Mouse (Mus musculus) heart, embryonic 15.5 days (tissue): Measurements from ENCODE around the gene Pard3. TPM values are rescaled to one million over a fixed set of nuclear protein-coding genes. Genes with fewer than 3 reads are reported as not detected.
A peak's percentile ranks its signal among the peaks of the same experiment; 100 is the strongest.

Source experiments
- ATAC-seq: fragments of 200-750 bp; cut with Nextera tagmentation; replicated peaks from 2 replicates; pipeline ENCODE4 v1.8.0; 2017; ENCODE audit warnings: low read depth, moderate TSS enrichment; ENCODE audit not compliant: insufficient number of reproducible peaks, insufficient read depth, low FRiP score
- H3K27ac ChIP-seq: fragments of 300-500 bp; sonication (generic); 2 replicates; pipeline ENCODE4 v1.5.1; 2015; ENCODE audit warnings: mild to moderate bottlenecking, inconsistent platforms
- H3K27me3 ChIP-seq: fragments of 300-500 bp; sonication (generic); 2 replicates; pipeline ENCODE4 v1.6.1; 2015; ENCODE audit warnings: inconsistent platforms
- H3K36me3 ChIP-seq: fragments of 300-500 bp; sonication (generic); 2 replicates; pipeline ENCODE4 v1.6.1; 2015; ENCODE audit warnings: mild to moderate bottlenecking, inconsistent platforms
- H3K4me1 ChIP-seq: fragments of 300-500 bp; sonication (generic); replicated peaks from 2 replicates; pipeline ENCODE4 v1.6.1; 2015; ENCODE audit warnings: inconsistent platforms
- H3K4me2 ChIP-seq: fragments of 300-500 bp; sonication (generic); 2 replicates; pipeline ENCODE4 v1.6.1; 2015; ENCODE audit warnings: inconsistent platforms, mild to moderate bottlenecking, moderate library complexity
- H3K4me3 ChIP-seq: fragments of 300-500 bp; sonication (generic); 2 replicates; pipeline ENCODE4 v1.5.1; 2015; ENCODE audit warnings: mild to moderate bottlenecking, inconsistent platforms
- H3K9ac ChIP-seq: fragments of 300-500 bp; sonication (generic); 2 replicates; pipeline ENCODE4 v1.6.1; 2015; ENCODE audit warnings: mild to moderate bottlenecking, inconsistent platforms
- H3K9me3 ChIP-seq: fragments of 300-500 bp; sonication (generic); replicated peaks from 2 replicates; pipeline ENCODE4 v1.6.1; 2016; ENCODE audit warnings: inconsistent platforms
- WGBS: fragments of 180-500 bp; shearing (Covaris S2); methylation state at CpG from one replicate; pipeline ENCODE4 v1.1.7; 2015; ENCODE audit warnings: mixed read lengths; 5-methylcytosine and 5-hydroxymethylcytosine counted together
- polyA plus RNA-seq: library from polyadenylated mRNA; unstranded; fragments of >200 nt; fragmentation: Nextera tagmentation; extraction: Ambion mirVana; gene quantifications from 2 replicates; pipeline ENCODE4 v1.2.1, GENCODE M21; 2015

Pard3 gene
- 14.9 and 17.5 TPM in 2 replicates for polyA plus RNA-seq

- H3K27me3 ChIP-seq = 0 out of 2 replicates have a peak, but pooled peaks cover 2% of the 10 kb centered on the region
- peak within 1 kb of the TSS; percentile 98 for H3K9ac ChIP-seq
- peak within 1 kb of the TSS; percentile 66 for H3K4me2 ChIP-seq
- H3K9me3 ChIP-seq = no peaks in the 10 kb centered on the region
- peak; percentile 95 for ATAC-seq
- under 1% methylated on average over 95 of the region's 98 CpGs for WGBS
- H3K4me1 ChIP-seq = peaks cover 29% of the 10 kb centered on the region
- peak within 1 kb of the TSS; percentile 97 for H3K27ac ChIP-seq
- peak within 1 kb of the TSS; percentile 90 for H3K4me3 ChIP-seq
- H3K36me3 ChIP-seq = no peaks in the 10 kb centered on the region
Observed at GRCm38 (mm10) chr8:127063551-127064360, at the start of gene Pard3. TSS of gene Pard3 (plus strand) at chr8:127063893.

DNA sequence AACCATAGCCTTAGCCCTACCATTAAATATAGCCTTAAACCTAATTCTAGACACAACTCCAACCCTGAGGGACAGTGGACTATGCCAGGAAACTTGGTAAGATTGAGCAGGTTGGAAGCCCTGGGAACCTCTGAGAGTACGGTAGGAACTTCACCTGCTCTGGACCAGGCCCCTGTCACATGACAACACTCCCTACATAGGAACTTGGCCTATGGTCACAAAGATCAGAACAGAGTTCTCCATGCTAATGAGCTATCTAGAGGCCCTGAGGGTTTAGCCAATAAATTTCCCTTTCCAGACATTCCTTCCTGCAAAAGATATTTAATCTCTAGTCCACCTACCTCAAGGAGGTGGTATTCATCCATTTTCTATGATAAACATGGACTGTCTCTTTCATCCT, 41.9 kb upstream of the Pard3 start:
- Histone ChIP-seq H3K4me1 (no peaks in the 10 kb centered on the region), H3K36me3 (no peaks in the 10 kb centered on the region), H3K4me3 (no peak overlapping the region), H3K9ac (no peak overlapping the region), H3K27me3 (no peaks in the 10 kb centered on the region), H3K27ac (no peak overlapping the region), H3K4me2 (no peak overlapping the region), H3K9me3 (peaks cover 8% of the 10 kb centered on the region; the same call in 1 of the 2 replicates)
- 97% methylated on average over 1 of the region's 1 CpGs for WGBS
- ATAC-seq = no peak

DNA sequence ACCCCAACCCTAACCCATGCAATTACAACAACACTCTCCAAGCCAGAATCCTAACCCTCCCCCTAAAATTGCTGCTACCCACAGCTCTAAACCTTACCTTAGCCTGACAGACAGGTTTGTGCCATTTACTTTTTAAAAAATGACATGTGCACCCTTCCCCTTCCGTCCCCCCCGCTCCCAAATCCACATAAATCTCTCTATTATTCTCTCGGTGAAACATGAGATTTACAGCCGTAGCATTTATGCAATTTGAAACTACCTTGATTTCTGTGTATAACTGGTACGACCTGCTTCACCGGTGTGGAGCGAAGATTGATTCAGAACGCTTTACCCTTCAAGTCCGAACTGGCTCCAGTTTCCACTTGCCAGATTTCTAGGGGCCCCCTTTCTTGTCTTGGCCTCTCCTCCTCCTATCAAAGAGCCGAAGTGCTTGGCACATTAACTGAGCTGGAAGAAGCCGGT, 38.4 kb upstream of the Pard3 start:
- Histone ChIP-seq H3K4me1 (no peaks in the 10 kb centered on the region), H3K4me2 (no peak overlapping the region), H3K4me3 (no peak overlapping the region), H3K27ac (no peak overlapping the region), H3K9ac (no peak overlapping the region), H3K9me3 (no peaks in the 10 kb centered on the region), H3K27me3 (no peaks in the 10 kb centered on the region), H3K36me3 (no peaks in the 10 kb centered on the region)
- 72% methylated on average over 11 of the region's 11 CpGs for WGBS
- no peak for ATAC-seq

DNA sequence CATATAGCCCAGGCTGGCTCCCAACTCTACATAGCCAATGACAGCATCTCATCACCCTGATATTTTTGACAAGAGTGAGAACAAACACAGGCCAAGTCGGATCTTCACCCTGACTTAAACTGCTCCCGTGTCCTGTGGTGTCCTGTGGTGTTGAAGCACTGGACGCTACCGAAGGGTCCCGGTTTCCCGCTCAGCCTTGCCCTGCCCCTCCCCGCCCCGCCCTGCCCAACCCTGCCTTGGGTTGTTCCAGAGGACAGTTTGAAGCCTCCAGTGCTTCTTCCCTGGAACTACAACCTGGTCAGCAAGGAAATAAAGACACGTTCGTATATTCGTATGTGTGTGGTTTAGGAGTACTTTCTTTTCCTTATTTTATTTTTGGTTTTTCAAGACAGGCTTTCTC, 37.9 kb upstream of the Pard3 start:
- Histone ChIP-seq H3K9me3 (no peaks in the 10 kb centered on the region), H3K27me3 (no peaks in the 10 kb centered on the region), H3K4me2 (no peak overlapping the region), H3K9ac (no peak overlapping the region), H3K4me3 (no peak overlapping the region), H3K36me3 (no peaks in the 10 kb centered on the region), H3K27ac (no peak overlapping the region), H3K4me1 (no peaks in the 10 kb centered on the region)
- ATAC-seq = no peak
- 51% methylated on average over 11 of the region's 11 CpGs for WGBS

DNA sequence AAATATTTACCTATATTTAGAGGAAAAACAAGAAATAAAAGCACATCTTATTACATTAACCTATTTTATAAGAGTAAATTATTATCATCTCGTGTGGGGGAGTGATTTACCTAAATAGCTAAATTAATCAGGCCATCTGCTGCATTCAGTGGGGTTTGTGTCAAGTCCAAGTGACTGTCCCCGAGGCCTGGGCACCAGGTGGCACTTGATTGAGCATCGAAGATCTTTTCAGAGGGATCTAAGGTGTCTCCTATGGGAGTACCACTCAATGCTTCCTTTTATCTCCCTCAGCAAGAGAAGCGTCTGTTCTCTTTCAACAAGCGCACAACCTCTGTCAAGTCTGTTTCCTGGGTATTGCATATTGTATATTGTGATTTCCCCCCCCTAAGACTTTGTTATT, 32.2 kb upstream of the Pard3 start:
- no peak overlapping the region for H3K4me3 ChIP-seq
- H3K4me2 ChIP-seq = no peak overlapping the region
- 70% methylated on average over 5 of the region's 5 CpGs for WGBS
- H3K36me3 ChIP-seq = no peaks in the 10 kb centered on the region
- H3K27me3 ChIP-seq = no peaks in the 10 kb centered on the region
- no peak for ATAC-seq
- no peaks in the 10 kb centered on the region for H3K9me3 ChIP-seq
- no peak overlapping the region for H3K27ac ChIP-seq
- H3K9ac ChIP-seq = no peak overlapping the region
- no peaks in the 10 kb centered on the region for H3K4me1 ChIP-seq

DNA sequence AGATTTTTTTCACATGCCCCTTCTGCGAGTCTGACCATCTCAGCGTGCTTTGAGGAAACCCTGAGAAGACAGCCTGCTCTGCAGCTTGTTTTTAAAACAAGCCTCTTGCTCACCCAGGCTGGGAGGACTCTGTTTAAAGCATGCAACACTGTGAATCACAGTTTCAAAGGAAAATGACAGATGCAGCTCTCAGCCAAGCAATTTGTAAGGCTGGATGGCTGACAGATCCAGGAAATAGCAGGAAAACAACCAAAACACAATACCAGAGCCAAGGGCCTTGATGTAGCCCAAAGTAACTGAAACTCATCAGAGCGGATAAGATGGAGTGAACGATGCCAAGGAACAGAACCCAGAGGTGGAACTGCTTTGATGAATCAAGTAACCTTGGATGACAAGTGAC, 24.8 kb upstream of the Pard3 start:
- H3K27ac ChIP-seq = no peak overlapping the region
- no peaks in the 10 kb centered on the region for H3K36me3 ChIP-seq
- no peak overlapping the region for H3K4me2 ChIP-seq
- H3K4me3 ChIP-seq = no peak overlapping the region
- H3K4me1 ChIP-seq = no peaks in the 10 kb centered on the region
- ATAC-seq = no peak
- H3K9ac ChIP-seq = no peak overlapping the region
- WGBS = 64% methylated on average over 4 of the region's 4 CpGs
- H3K27me3 ChIP-seq = no peaks in the 10 kb centered on the region
- no peaks in the 10 kb centered on the region for H3K9me3 ChIP-seq

DNA sequence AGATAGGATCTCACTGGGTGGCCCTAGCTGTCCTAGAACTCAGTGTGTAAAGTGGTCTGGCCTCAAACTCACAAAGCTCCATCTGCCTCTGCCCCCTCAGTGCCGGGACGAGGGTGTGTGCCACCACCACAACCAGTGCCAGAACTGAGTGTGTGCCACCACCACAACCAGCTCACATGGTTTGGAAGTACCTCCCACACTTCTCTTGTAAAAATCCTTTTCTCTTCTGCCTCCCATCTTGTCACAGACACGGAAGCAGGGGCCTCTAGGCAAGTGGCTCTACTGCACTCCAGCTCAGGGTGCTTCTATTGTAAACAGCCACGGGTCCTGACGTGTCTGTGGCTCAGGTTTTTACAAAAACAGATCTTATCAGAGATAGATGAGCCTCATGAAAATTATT, 13.7 kb upstream of the Pard3 start:
- no peaks in the 10 kb centered on the region for H3K9me3 ChIP-seq
- H3K4me3 ChIP-seq = no peak overlapping the region
- no peak overlapping the region for H3K4me2 ChIP-seq
- ATAC-seq = no peak
- H3K27ac ChIP-seq = no peak overlapping the region
- 71% methylated on average over 5 of the region's 5 CpGs for WGBS
- H3K4me1 ChIP-seq = peaks cover 13% of the 10 kb centered on the region; the same call in 1 of the 2 replicates
- H3K9ac ChIP-seq = no peak overlapping the region
- H3K27me3 ChIP-seq = no peaks in the 10 kb centered on the region
- H3K36me3 ChIP-seq = no peaks in the 10 kb centered on the region

- Histone ChIP-seq H3K4me3 (no peak overlapping the region), H3K4me1 (peaks cover 13% of the 10 kb centered on the region; the same call in 1 of the 2 replicates), H3K9me3 (no peaks in the 10 kb centered on the region), H3K9ac (no peak overlapping the region), H3K36me3 (no peaks in the 10 kb centered on the region), H3K27ac (no peak overlapping the region), H3K27me3 (no peaks in the 10 kb centered on the region), H3K4me2 (peak overlapping the region; percentile 43)
- no peak for ATAC-seq
- WGBS = 38% methylated on average over 10 of the region's 10 CpGs
Observed at GRCm38 (mm10) chr8:127052132-127052531, 11.6 kb upstream of the Pard3 start.

DNA sequence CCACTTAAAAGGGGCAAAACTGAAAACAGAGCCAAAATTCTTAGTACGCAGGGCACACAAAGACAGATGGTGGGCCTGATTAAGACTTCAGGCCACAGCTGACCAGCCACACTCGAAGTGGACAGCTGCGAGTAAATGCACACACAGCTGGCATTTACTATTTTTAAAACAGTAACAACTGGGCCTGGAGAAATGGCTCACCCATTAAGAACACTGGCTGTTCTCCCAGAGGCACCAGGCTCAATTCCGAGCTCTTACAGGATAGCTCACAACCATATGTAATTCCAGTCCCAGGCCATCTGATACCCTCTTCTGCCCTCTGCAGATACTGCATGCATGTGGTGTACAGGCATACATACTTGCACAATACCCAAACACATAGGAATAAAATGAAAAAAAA, 8.6 kb upstream of the Pard3 start:
- H3K4me1 ChIP-seq = peaks cover 9% of the 10 kb centered on the region; the same call in 1 of the 2 replicates
- no peak for ATAC-seq
- no peak overlapping the region for H3K4me3 ChIP-seq
- H3K9me3 ChIP-seq = no peaks in the 10 kb centered on the region
- H3K27me3 ChIP-seq = no peaks in the 10 kb centered on the region
- H3K9ac ChIP-seq = no peak overlapping the region
- 51% methylated on average over 4 of the region's 4 CpGs for WGBS
- H3K36me3 ChIP-seq = no peaks in the 10 kb centered on the region
- H3K27ac ChIP-seq = no peak overlapping the region
- H3K4me2 ChIP-seq = no peak overlapping the region

GRCm38 (mm10) chr8:127058759-127059158, 4.9 kb upstream of the Pard3 start:
- H3K4me3 ChIP-seq = no peak overlapping the region
- H3K4me2 ChIP-seq = no peak overlapping the region
- H3K9me3 ChIP-seq = no peaks in the 10 kb centered on the region
- H3K36me3 ChIP-seq = no peaks in the 10 kb centered on the region
- ATAC-seq = no peak
- H3K27ac ChIP-seq = no peak overlapping the region
- whole genome bisulfite sequencing = 91% methylated on average over 2 of the region's 2 CpGs
- H3K27me3 ChIP-seq = 0 out of 2 replicates have a peak, but pooled peaks cover 2% of the 10 kb centered on the region
- no peak overlapping the region for H3K9ac ChIP-seq
- peaks cover 10% of the 10 kb centered on the region for H3K4me1 ChIP-seq

- Histone ChIP-seq H3K9me3 (no peaks in the 10 kb centered on the region), H3K27ac (no peak overlapping the region), H3K4me2 (no peak overlapping the region), H3K27me3 (0 out of 2 replicates have a peak, but pooled peaks cover 2% of the 10 kb centered on the region), H3K9ac (no peak overlapping the region), H3K4me3 (no peak overlapping the region), H3K4me1 (peaks cover 10% of the 10 kb centered on the region), H3K36me3 (no peaks in the 10 kb centered on the region)
- 67% methylated on average over 2 of the region's 2 CpGs for WGBS
- no peak for ATAC-seq
Observed at GRCm38 (mm10) chr8:127059826-127060225, 3.9 kb upstream of the Pard3 start.
